Mouse (Mus musculus) kidney, embryonic 14.5 days (tissue): Measurements from ENCODE around the gene Tcaf2. TPM values are rescaled to one million over a fixed set of nuclear protein-coding genes. Genes with fewer than 3 reads are reported as not detected.

Experiments
- ATAC-seq: fragments of 200-750 bp; cut with Nextera tagmentation; 2 replicates; pipeline ENCODE4 v1.8.0; 2017; ENCODE audit warnings: moderate number of reproducible peaks, mild to moderate bottlenecking, moderate TSS enrichment, moderate library complexity; ENCODE audit not compliant: low FRiP score, low TSS enrichment
- H3K27ac ChIP-seq: fragments of 300-500 bp; sonication (generic); 2 replicates; pipeline ENCODE4 v1.5.1; 2014; ENCODE audit warnings: low read depth, mild to moderate bottlenecking, low read length, moderate library complexity, mixed read lengths
- H3K27me3 ChIP-seq: fragments of 300-500 bp; sonication (generic); 2 replicates; pipeline ENCODE4 v1.6.1; 2014; ENCODE audit warnings: mild to moderate bottlenecking, low read length; ENCODE audit not compliant: control insufficient read depth, insufficient read depth
- H3K36me3 ChIP-seq: fragments of 300-500 bp; sonication (generic); 2 replicates; pipeline ENCODE4 v1.6.1; 2014; ENCODE audit warnings: low read length, mixed read lengths; ENCODE audit not compliant: control insufficient read depth, insufficient read depth
- H3K4me1 ChIP-seq: fragments of 300-500 bp; sonication (generic); 2 replicates; pipeline ENCODE4 v1.6.1; 2014; ENCODE audit warnings: low read length, mixed read lengths; ENCODE audit not compliant: control insufficient read depth, insufficient read depth
- H3K4me2 ChIP-seq: fragments of 300-500 bp; sonication (generic); replicated peaks from 2 replicates; pipeline ENCODE4 v1.6.1; 2014; ENCODE audit warnings: low read depth, mild to moderate bottlenecking, low read length
- H3K4me3 ChIP-seq: fragments of 300-500 bp; sonication (generic); 2 replicates; pipeline ENCODE4 v1.5.1; 2014; ENCODE audit warnings: mild to moderate bottlenecking, low read length
- H3K9ac ChIP-seq: fragments of 300-500 bp; sonication (generic); 2 replicates; pipeline ENCODE4 v1.6.1; 2014; ENCODE audit warnings: low read depth, mild to moderate bottlenecking, low read length, moderate library complexity
- H3K9me3 ChIP-seq: fragments of 300-500 bp; sonication (generic); 2 replicates; pipeline ENCODE4 v1.6.1; 2016; ENCODE audit warnings: low read length; ENCODE audit not compliant: control insufficient read depth
- WGBS: fragments of 180-500 bp; shearing (Covaris S2); extraction: QIAGEN DNeasy Blood & Tissue Kit; methylation state at CpG from one replicate; pipeline ENCODE4 v1.1.7; 2014; 5-methylcytosine and 5-hydroxymethylcytosine counted together
- polyA plus RNA-seq: library from polyadenylated mRNA; unstranded; fragments of >200 nt; fragmentation: Nextera tagmentation; extraction: Ambion mirVana; gene quantifications from 2 replicates; pipeline ENCODE4 v1.2.1, GENCODE M21; 2014

Tcaf2 gene
- polyA plus RNA-seq, 1 experiment from 2014 or later = 2.9 TPM

DNA sequence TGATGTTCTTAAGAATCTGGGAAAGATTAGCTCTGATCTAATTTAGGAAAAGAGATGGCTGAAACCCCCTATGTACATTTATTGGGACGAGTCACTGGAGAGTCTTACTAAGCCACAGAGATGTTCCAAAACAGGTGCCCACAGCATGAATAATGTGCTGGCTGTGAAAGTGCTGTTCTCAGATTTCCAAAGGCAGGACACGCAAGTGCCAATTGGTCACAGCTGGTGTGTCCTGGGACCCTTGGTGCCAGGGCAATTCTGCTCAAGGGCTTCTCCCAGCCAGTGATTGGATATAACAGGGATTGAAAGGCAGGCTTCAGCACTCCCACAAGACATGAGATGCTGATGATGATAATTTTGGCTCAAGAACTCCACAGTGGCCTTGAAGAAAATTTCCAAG lies 16.7 kb upstream of the Tcaf2 start:
- no peak overlapping the region for H3K9ac ChIP-seq

DNA sequence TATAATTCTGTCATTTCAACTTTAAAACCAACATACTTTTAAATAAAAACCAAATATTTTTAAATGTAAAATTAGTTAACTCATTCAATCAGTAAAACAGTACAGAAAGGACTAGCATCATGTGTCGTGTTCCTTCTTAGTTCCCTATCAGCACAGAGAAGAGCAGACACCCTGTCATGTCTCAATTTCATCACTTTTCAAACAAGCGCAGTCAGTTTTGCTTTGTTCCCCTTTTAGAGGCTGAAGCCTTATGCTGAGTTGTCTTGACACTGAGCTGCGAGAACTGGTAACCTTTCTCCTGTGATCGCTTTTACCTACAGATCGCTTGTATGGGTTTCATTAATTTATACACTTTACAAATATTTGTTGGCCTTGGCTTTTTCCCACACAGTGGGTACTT lies 10.7 kb downstream of the Tcaf2 start:
- H3K9me3 ChIP-seq = no peaks in the 10 kb centered on the region
- H3K4me2 ChIP-seq = no peak overlapping the region
- H3K4me1 ChIP-seq = no peaks in the 10 kb centered on the region
- no peak overlapping the region for H3K4me3 ChIP-seq
- H3K9ac ChIP-seq = no peak overlapping the region
- 86% methylated on average over 5 of the region's 5 CpGs for WGBS
- H3K27me3 ChIP-seq = no peaks in the 10 kb centered on the region
- H3K36me3 ChIP-seq = no peaks in the 10 kb centered on the region
- no peak for ATAC-seq
- no peak overlapping the region for H3K27ac ChIP-seq

More for the DNA sequence above, 16.7 kb upstream of the Tcaf2 start:
- ATAC-seq = no peak
- H3K27me3 ChIP-seq = no peaks in the 10 kb centered on the region
- no peak overlapping the region for H3K4me2 ChIP-seq
- no peak overlapping the region for H3K4me3 ChIP-seq
- no peaks in the 10 kb centered on the region for H3K9me3 ChIP-seq
- no peaks in the 10 kb centered on the region for H3K36me3 ChIP-seq
- no peak overlapping the region for H3K27ac ChIP-seq
- no peaks in the 10 kb centered on the region for H3K4me1 ChIP-seq
- 39% methylated on average over 2 of the region's 2 CpGs for WGBS

DNA sequence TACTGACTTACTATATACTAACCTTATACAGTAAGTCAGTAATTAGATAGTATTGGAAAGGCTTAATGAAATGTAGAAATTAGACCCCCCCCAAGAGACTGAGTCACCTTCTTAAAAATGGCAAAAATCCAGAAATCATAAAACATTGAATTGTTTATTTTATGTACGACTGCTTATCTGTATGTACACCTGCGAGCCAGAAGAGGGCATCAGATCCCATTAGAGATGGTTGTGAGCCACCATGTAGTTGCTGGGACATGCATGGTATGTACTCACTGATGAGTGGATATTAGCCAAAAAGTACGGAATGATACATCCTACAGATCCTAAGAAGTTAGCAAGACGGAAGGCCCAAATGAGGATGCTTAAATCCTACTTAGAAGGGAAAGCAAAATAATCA lies 13.7 kb downstream of the Tcaf2 start:
- Histone ChIP-seq H3K9me3 (no peaks in the 10 kb centered on the region), H3K27ac (no peak overlapping the region), H3K27me3 (no peaks in the 10 kb centered on the region), H3K4me3 (no peak overlapping the region), H3K36me3 (no peaks in the 10 kb centered on the region), H3K4me2 (no peak overlapping the region), H3K9ac (no peak overlapping the region), H3K4me1 (no peaks in the 10 kb centered on the region)
- 77% methylated on average over 4 of the region's 4 CpGs for WGBS
- no peak for ATAC-seq

DNA sequence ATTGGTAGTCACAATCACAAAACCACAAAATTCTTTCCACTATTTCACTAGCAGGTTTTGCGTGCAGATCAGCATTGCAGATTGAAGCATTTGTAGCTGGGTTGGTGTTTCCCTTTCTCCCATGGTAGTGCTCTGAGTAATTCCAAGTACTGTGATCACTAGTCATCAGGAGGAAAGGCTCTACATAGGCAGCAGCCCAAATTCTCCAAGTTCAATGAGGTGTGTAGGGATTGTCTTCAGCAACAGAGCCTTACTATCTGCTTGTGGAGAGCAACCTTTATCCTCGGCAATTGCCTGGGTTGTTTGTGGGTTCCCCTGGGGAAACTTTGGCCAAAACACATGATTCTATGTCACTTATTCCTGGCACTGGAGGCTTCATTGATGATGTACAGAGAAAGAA lies 28.1 kb downstream of the Tcaf2 start:
- no peak for ATAC-seq

DNA sequence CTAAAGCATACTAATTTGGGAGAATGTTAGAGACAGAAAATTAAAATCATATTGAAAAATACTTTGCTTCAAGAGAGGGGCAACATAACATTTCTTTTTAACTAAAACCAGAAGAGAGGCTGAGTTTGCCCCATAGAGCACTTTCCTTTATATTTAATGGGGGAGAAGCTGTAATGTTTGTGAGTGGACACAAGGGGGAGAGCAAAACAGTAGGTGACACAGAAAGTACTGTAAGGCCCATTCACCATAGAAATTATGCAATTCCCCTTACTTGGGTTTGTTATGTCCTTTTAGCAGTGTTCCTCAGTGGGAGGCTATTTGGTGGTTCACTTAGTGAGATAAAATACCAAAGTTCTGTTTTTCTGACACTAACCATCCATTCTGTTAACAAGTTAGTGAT lies 32.8 kb downstream of the Tcaf2 start:
- Histone ChIP-seq H3K9ac (no peak overlapping the region), H3K9me3 (no peaks in the 10 kb centered on the region), H3K36me3 (no peaks in the 10 kb centered on the region), H3K27me3 (no peaks in the 10 kb centered on the region), H3K4me2 (no peak overlapping the region), H3K27ac (no peak overlapping the region), H3K4me1 (no peaks in the 10 kb centered on the region), H3K4me3 (no peak overlapping the region)
- no peak for ATAC-seq

More for the DNA sequence above, 28.1 kb downstream of the Tcaf2 start:
- Histone ChIP-seq H3K36me3 (no peaks in the 10 kb centered on the region), H3K4me2 (no peak overlapping the region), H3K27ac (no peak overlapping the region), H3K9me3 (no peaks in the 10 kb centered on the region), H3K9ac (no peak overlapping the region), H3K4me3 (no peak overlapping the region), H3K27me3 (no peaks in the 10 kb centered on the region), H3K4me1 (no peaks in the 10 kb centered on the region)
- 81% methylated on average over 2 of the region's 2 CpGs for WGBS

DNA sequence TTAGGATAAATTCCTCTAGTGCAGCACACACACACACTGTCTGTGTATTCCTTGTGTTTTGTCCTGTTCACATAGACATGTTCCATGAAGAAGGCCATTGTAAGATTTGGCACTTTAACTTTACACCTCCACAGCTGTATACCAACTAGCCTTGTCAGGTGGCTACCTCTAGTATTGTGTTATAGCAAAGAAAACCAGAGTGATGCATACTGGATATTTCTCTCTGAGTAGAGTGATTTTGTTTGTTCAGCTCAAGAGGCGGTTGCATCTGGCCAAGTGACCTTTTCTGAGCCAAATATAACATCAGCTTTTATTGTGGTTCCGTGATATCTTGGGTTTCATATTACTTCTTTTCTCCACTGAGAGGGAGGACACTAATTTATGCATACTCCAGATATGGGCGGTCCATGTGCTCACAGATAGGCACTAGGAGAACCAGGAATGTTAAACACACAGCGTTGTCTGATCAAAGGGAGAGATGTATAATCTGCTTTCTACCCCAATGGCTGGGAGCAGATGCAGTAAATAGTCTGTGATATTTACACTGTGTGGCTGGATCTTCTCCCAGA lies 34.0 kb downstream of the Tcaf2 start:
- no peak overlapping the region for H3K4me2 ChIP-seq
- no peak overlapping the region for H3K4me3 ChIP-seq
- H3K27ac ChIP-seq = no peak overlapping the region
- H3K4me1 ChIP-seq = no peaks in the 10 kb centered on the region
- H3K27me3 ChIP-seq = no peaks in the 10 kb centered on the region
- no peaks in the 10 kb centered on the region for H3K36me3 ChIP-seq
- ATAC-seq = peak; percentile 78; the same call in 1 of the 2 replicates
- no peak overlapping the region for H3K9ac ChIP-seq
- no peaks in the 10 kb centered on the region for H3K9me3 ChIP-seq
- WGBS = 39% methylated on average over 4 of the region's 4 CpGs

DNA sequence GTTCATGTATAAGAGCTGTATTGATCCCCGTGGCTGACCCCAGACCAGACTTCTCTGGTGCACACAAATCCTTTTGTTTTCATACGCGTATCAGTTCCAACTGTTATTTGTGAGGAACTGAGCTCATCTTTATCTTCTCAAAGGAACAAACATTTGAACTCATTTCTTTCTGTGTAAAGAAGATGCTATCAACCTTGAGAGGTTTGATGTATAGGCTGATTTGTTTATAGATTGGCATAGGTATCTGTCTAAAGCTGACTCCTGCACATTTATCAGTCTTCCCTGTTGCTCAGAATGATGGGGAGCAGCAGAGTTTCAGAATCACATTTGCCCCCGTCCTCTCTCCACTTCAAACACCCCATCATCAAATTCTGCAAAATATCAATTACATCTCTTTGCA lies 47.5 kb downstream of the Tcaf2 start, which contains the start of gene Tcaf3:
Gene Tcaf3, minus strand, starts transcription at position 101 of the 400 bp plus-strand sequence.
- no peak within 1 kb of the TSS for H3K4me2 ChIP-seq
- WGBS = 85% methylated on average over 4 of the region's 4 CpGs

DNA sequence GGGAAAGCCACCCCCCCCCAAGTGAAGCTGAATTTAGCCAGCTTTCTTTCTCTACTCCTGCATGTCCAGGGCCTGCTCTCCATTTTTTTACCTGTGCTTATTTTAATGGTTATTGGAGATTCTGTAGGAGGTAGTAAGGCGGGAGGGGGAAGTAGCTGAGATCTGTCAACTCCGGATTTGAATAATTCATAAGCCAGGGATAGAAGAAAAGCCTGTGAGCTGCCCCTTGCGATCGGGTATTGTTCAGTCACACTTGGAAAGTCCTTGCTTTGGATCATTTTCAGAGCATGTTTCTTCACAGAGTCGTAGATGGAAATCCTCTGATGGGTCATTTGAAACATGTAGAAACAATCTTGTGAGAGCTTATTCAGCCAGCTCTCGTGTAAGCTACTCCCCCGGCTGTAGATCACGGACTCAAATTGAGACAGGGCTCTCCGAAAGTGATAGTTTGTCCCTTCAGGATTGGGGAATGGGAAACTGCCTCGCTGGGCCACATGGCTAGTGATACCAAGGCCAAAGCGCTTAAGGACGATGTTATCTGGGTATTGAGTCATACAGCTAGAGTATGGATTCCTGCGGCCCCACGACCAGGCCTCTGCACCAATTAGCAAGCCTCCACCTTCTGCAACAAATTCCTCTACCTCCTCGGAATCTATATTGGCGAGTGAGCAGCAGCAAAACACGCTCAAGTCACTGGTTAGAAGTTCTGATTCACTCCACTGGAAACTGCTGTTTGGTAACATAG lies 51.7 kb downstream of the Tcaf2 start:
- no peak overlapping the region for H3K27ac ChIP-seq
- H3K4me3 ChIP-seq = no peak overlapping the region
- 72% methylated on average over 17 of the region's 17 CpGs for WGBS
- H3K36me3 ChIP-seq = no peaks in the 10 kb centered on the region
- no peak for ATAC-seq
- H3K4me2 ChIP-seq = no peak overlapping the region
- no peaks in the 10 kb centered on the region for H3K27me3 ChIP-seq
- no peaks in the 10 kb centered on the region for H3K9me3 ChIP-seq
- no peak overlapping the region for H3K9ac ChIP-seq
- no peaks in the 10 kb centered on the region for H3K4me1 ChIP-seq

More for the DNA sequence above, 47.5 kb downstream of the Tcaf2 start, which contains the start of gene Tcaf3:
- Histone ChIP-seq H3K4me3 (no peak within 1 kb of the TSS), H3K4me1 (no peaks in the 10 kb centered on the region), H3K36me3 (no peaks in the 10 kb centered on the region), H3K9ac (no peak within 1 kb of the TSS), H3K9me3 (no peaks in the 10 kb centered on the region), H3K27me3 (no peaks in the 10 kb centered on the region), H3K27ac (no peak within 1 kb of the TSS)
- ATAC-seq = no peak

DNA sequence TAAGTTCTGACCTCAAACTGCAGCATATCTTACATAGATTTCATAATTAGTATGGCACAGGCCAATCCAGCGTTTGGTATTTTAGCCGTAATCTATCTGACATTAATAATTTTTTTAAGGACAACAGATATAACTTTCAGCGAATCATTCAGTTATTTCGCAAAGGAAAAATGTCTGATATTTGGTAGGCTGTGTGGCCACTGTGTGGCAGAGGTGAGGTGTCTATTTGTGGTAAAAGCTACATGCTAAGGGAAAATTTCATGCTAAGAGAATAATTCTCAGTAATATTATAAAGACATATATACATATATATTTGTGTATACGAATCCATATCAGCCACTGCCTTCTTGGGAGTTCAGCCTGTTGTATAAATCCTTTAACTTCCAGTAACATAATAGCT lies 58.5 kb downstream of the Tcaf2 start:
- H3K4me1 ChIP-seq = no peaks in the 10 kb centered on the region
- H3K4me2 ChIP-seq = no peak overlapping the region
- no peaks in the 10 kb centered on the region for H3K36me3 ChIP-seq
- no peaks in the 10 kb centered on the region for H3K9me3 ChIP-seq
- H3K4me3 ChIP-seq = no peak overlapping the region
- no peaks in the 10 kb centered on the region for H3K27me3 ChIP-seq
- 87% methylated on average over 5 of the region's 5 CpGs for WGBS
- no peak overlapping the region for H3K9ac ChIP-seq
- no peak for ATAC-seq
- H3K27ac ChIP-seq = no peak overlapping the region
